In genomic region chr2:154593025-154593424, GRCm38 (mm10) we compare ENCODE assay signal across 10 mouse cellular contexts. TPM values are rescaled to one million over a fixed set of nuclear protein-coding genes. Genes with fewer than 3 reads are reported as not detected.
A peak's percentile ranks its signal among the peaks of the same experiment; 100 is the strongest.
DNase-seq lines count a peak whose midpoint lies in the region; ATAC-seq and TF ChIP-seq lines count a peak whose summit lies in the region.
"Had no signal": no experiment of that assay in that cellular context is flagged by ENCODE, and none has a peak within 500 bp of the region (broad histone marks: within the 10 kb centered on the region; RNA-seq: fewer than 3 reads in every experiment).

No protein-coding gene starts in this region.

- no peak overlapping the region for H3K27ac ChIP-seq in kidney, postnatal 0 days
- H3K27ac ChIP-seq in kidney, embryonic 16.5 days (ENCODE audit: low read length), result no peak overlapping the region
- no peak overlapping the region for H3K27ac ChIP-seq in forebrain, embryonic 16.5 days (ENCODE audit: low read length)

- ATAC-seq in kidney, postnatal 0 days (replicated peaks; ENCODE audit: low FRiP score, low read depth), result no peak
- ATAC-seq in kidney, embryonic 16.5 days (ENCODE audit: low FRiP score, low TSS enrichment), result no peak
- peak; percentile 80 for ATAC-seq in megakaryocyte, adult 5-6 weeks (ENCODE audit: poor library complexity, severe bottlenecking)
- ATAC-seq in forebrain, embryonic 16.5 days, result no peak

- peak; percentile 56 for DNase-seq in adrenal gland, postnatal 14 days
- DNase-seq in adrenal gland, postnatal 10 days, result no peak
- peak; percentile 38 for DNase-seq in kidney, postnatal 0 days (ENCODE audit: low spot score)
- peak; percentile 51 for DNase-seq in embryo, embryonic 10.5 days (ENCODE audit: low spot score)
- no peak for DNase-seq in ovary, postnatal 36 days (ENCODE audit: low spot score)

- no peaks in the 10 kb centered on the region for H3K27me3 ChIP-seq in kidney, postnatal 0 days (ENCODE audit: insufficient read depth, low read length)
- H3K27me3 ChIP-seq in kidney, embryonic 16.5 days (ENCODE audit: insufficient read depth, low read length), result no peaks in the 10 kb centered on the region
- H3K27me3 ChIP-seq in forebrain, embryonic 16.5 days (replicated peaks; ENCODE audit: control insufficient read depth, insufficient read depth, low read length), result no peaks in the 10 kb centered on the region

- H3K9me3 ChIP-seq in kidney, postnatal 0 days (replicated peaks; ENCODE audit: low read length), result no peaks in the 10 kb centered on the region
- no peaks in the 10 kb centered on the region for H3K9me3 ChIP-seq in kidney, embryonic 16.5 days (ENCODE audit: low read length)
- H3K9me3 ChIP-seq in forebrain, embryonic 16.5 days (ENCODE audit: control insufficient read depth, low read length), result no peaks in the 10 kb centered on the region

- no peak overlapping the region for H3K4me3 ChIP-seq in kidney, postnatal 0 days (replicated peaks; ENCODE audit: low read depth, low read length)
- H3K4me3 ChIP-seq in kidney, embryonic 16.5 days (ENCODE audit: low read length), result no peak overlapping the region
- no peak overlapping the region for H3K4me3 ChIP-seq in forebrain, embryonic 16.5 days (replicated peaks; ENCODE audit: low read length)
- H3K4me3 ChIP-seq: myocyte had no signal

- no peak overlapping the region for H3K9ac ChIP-seq in kidney, postnatal 0 days (ENCODE audit: low read depth, low read length)
- no peak overlapping the region for H3K9ac ChIP-seq in kidney, embryonic 16.5 days (replicated peaks; ENCODE audit: low read length)
- H3K9ac ChIP-seq in forebrain, embryonic 16.5 days (replicated peaks; ENCODE audit: low read depth, low read length), result no peak overlapping the region

- H3K4me2 ChIP-seq in kidney, postnatal 0 days (ENCODE audit: low read length), result no peak overlapping the region
- H3K4me2 ChIP-seq in kidney, embryonic 16.5 days (replicated peaks; ENCODE audit: low read depth, low read length), result no peak overlapping the region
- no peak overlapping the region for H3K4me2 ChIP-seq in forebrain, embryonic 16.5 days (ENCODE audit: low read length)

- peaks cover 14% of the 10 kb centered on the region for H3K36me3 ChIP-seq in kidney, postnatal 0 days (ENCODE audit: insufficient read depth, low read length)
- H3K36me3 ChIP-seq in kidney, embryonic 16.5 days (ENCODE audit: insufficient read depth, low read length), result peaks cover 13% of the 10 kb centered on the region; the same call in 1 of the 2 replicates
- H3K36me3 ChIP-seq in forebrain, embryonic 16.5 days (ENCODE audit: control insufficient read depth, insufficient read depth), result no peaks in the 10 kb centered on the region

- 65% methylated on average over 3 of the region's 3 CpGs for WGBS in kidney, postnatal 0 days
- WGBS in kidney, embryonic 16.5 days, result 71% methylated on average over 3 of the region's 3 CpGs
- 69% methylated on average over 3 of the region's 3 CpGs for WGBS in forebrain, embryonic 16.5 days

- no peaks in the 10 kb centered on the region for H3K4me1 ChIP-seq in kidney, postnatal 0 days (replicated peaks; ENCODE audit: insufficient read depth, low read length)
- H3K4me1 ChIP-seq in kidney, embryonic 16.5 days (ENCODE audit: insufficient read depth, low read length), result no peaks in the 10 kb centered on the region
- H3K4me1 ChIP-seq in forebrain, embryonic 16.5 days (replicated peaks; ENCODE audit: control insufficient read depth, insufficient read depth, low read length), result no peaks in the 10 kb centered on the region; the same call in none of the 2 replicates

- peak; percentile 69 for TF ChIP-seq CTCF in kidney, postnatal 0 days (IDR thresholded peaks at IDR 0.05; ENCODE audit: low read depth)

RNA-seq across cellular contexts. Expression of gene Pxmp4, which starts 10.5 kb away (rescaled TPM):
- total RNA-seq in adrenal gland, postnatal 14 days (2021), result 41.9 and 44.4 TPM in 2 replicates
- 10 to 100 TPM; 45.5 to 53.0 TPM for total RNA-seq in adrenal gland, postnatal 10 days (2021)
- 37.3 and 37.9 TPM in 2 replicates for polyA plus RNA-seq in kidney, postnatal 0 days (2015; fragmentation: Nextera tagmentation; extraction: Ambion mirVana)
- polyA plus RNA-seq in kidney, embryonic 16.5 days (2015; fragmentation: Nextera tagmentation; extraction: Ambion mirVana), result 31.8 and 32.9 TPM in 2 replicates
- 21.9 and 24.2 TPM in 2 replicates for total RNA-seq in megakaryocyte, adult 5-6 weeks (2015)
- total RNA-seq in megakaryocyte, adult 5-6 weeks (2017), result 24.4 and 27.1 TPM in 2 replicates
- polyA plus RNA-seq in forebrain, embryonic 16.5 days (2015; fragmentation: Nextera tagmentation; extraction: Ambion mirVana), result 12.0 and 14.8 TPM in 2 replicates

RNA-seq across cellular contexts. Expression of gene Zfp341, which starts 20.1 kb away (rescaled TPM):
- total RNA-seq in adrenal gland, postnatal 14 days (2021), result 2.2 and 3.1 TPM in 2 replicates
- total RNA-seq in adrenal gland, postnatal 10 days (2021), result 1 to 10 TPM; 2.5 to 2.7 TPM
- 0.80 and 0.82 TPM in 2 replicates for polyA plus RNA-seq in kidney, postnatal 0 days (2015; fragmentation: Nextera tagmentation; extraction: Ambion mirVana)
- polyA plus RNA-seq in kidney, embryonic 16.5 days (2015; fragmentation: Nextera tagmentation; extraction: Ambion mirVana), result 1.2 and 1.3 TPM in 2 replicates
- total RNA-seq in megakaryocyte, adult 5-6 weeks (2015), result 2.2 and 2.3 TPM in 2 replicates
- total RNA-seq in megakaryocyte, adult 5-6 weeks (2017), result 1.5 and 1.8 TPM in 2 replicates
- 2.6 and 3.3 TPM in 2 replicates for polyA plus RNA-seq in forebrain, embryonic 16.5 days (2015; fragmentation: Nextera tagmentation; extraction: Ambion mirVana)

RNA-seq across cellular contexts. Expression of gene 4930519P11Rik, which starts 20.2 kb away (rescaled TPM):
- not detected in 2 replicates for total RNA-seq in adrenal gland, postnatal 14 days (2021)
- total RNA-seq in adrenal gland, postnatal 10 days (2021), result not detected
- 0.42 and 0.71 TPM in 2 replicates for polyA plus RNA-seq in kidney, postnatal 0 days (2015; fragmentation: Nextera tagmentation; extraction: Ambion mirVana)
- 0.40 TPM in 1 of 2 replicates, not detected in the other for polyA plus RNA-seq in kidney, embryonic 16.5 days (2015; fragmentation: Nextera tagmentation; extraction: Ambion mirVana)
- 2.7 TPM in 1 of 2 replicates, not detected in the other for total RNA-seq in megakaryocyte, adult 5-6 weeks (2015)
- 0.85 TPM in 1 of 2 replicates, not detected in the other for total RNA-seq in megakaryocyte, adult 5-6 weeks (2017)
- not detected in 2 replicates for polyA plus RNA-seq in forebrain, embryonic 16.5 days (2015; fragmentation: Nextera tagmentation; extraction: Ambion mirVana)
- polyA plus RNA-seq: heart, embryonic 14.5 days had no signal

RNA-seq across cellular contexts. Expression of gene E2f1, which starts 23.3 kb away (rescaled TPM):
- total RNA-seq in adrenal gland, postnatal 14 days (2021), result 12.1 and 12.2 TPM in 2 replicates
- total RNA-seq in adrenal gland, postnatal 10 days (2021), result 10 to 100 TPM; 12.8 to 14.1 TPM
- 9.5 and 9.6 TPM in 2 replicates for polyA plus RNA-seq in kidney, postnatal 0 days (2015; fragmentation: Nextera tagmentation; extraction: Ambion mirVana)
- 11.6 and 19.6 TPM in 2 replicates for polyA plus RNA-seq in kidney, embryonic 16.5 days (2015; fragmentation: Nextera tagmentation; extraction: Ambion mirVana)
- total RNA-seq in megakaryocyte, adult 5-6 weeks (2015), result 14.3 and 16.2 TPM in 2 replicates
- 7.7 and 9.3 TPM in 2 replicates for total RNA-seq in megakaryocyte, adult 5-6 weeks (2017)
- polyA plus RNA-seq in forebrain, embryonic 16.5 days (2015; fragmentation: Nextera tagmentation; extraction: Ambion mirVana), result 10.8 and 12.1 TPM in 2 replicates

RNA-seq across cellular contexts. Expression of gene Necab3, which starts 34.3 kb away (rescaled TPM):
- total RNA-seq in adrenal gland, postnatal 14 days (2021), result 2.3 and 3.9 TPM in 2 replicates
- 1 to 10 TPM; 2.0 to 2.7 TPM for total RNA-seq in adrenal gland, postnatal 10 days (2021)
- polyA plus RNA-seq in kidney, postnatal 0 days (2015; fragmentation: Nextera tagmentation; extraction: Ambion mirVana), result 0.58 and 0.97 TPM in 2 replicates
- 2.8 and 3.3 TPM in 2 replicates for polyA plus RNA-seq in kidney, embryonic 16.5 days (2015; fragmentation: Nextera tagmentation; extraction: Ambion mirVana)
- total RNA-seq in megakaryocyte, adult 5-6 weeks (2015), result 0.78 and 1.6 TPM in 2 replicates
- total RNA-seq in megakaryocyte, adult 5-6 weeks (2017), result 1.8 and 2.2 TPM in 2 replicates
- polyA plus RNA-seq in forebrain, embryonic 16.5 days (2015; fragmentation: Nextera tagmentation; extraction: Ambion mirVana), result 22.0 and 27.1 TPM in 2 replicates

Comparison
In these comparisons a context has a peak if more than half of its experiments do, and no peak if none do; other contexts are left out.
1. DNase-seq: peak in adrenal gland, postnatal 14 days (single experiment), kidney, postnatal 0 days (single experiment) and embryo, embryonic 10.5 days (single experiment); none in adrenal gland, postnatal 10 days (single experiment) and ovary, postnatal 36 days (single experiment).